Mouse (Mus musculus) v-Abl transformed pro-B cells (cell line): ENCODE data around the gene Gm20388.

Experiments used
- in situ Hi-C, 2 experiments: fragments of 400-800 bp; cut with MboI; formaldehyde crosslinking; loops; one replicate each; pipeline ENCODE4 v1.15.1; 2025; ENCODE audit not compliant: unreplicated experiment in 2 of 2

Gene Gm20388

DNA sequence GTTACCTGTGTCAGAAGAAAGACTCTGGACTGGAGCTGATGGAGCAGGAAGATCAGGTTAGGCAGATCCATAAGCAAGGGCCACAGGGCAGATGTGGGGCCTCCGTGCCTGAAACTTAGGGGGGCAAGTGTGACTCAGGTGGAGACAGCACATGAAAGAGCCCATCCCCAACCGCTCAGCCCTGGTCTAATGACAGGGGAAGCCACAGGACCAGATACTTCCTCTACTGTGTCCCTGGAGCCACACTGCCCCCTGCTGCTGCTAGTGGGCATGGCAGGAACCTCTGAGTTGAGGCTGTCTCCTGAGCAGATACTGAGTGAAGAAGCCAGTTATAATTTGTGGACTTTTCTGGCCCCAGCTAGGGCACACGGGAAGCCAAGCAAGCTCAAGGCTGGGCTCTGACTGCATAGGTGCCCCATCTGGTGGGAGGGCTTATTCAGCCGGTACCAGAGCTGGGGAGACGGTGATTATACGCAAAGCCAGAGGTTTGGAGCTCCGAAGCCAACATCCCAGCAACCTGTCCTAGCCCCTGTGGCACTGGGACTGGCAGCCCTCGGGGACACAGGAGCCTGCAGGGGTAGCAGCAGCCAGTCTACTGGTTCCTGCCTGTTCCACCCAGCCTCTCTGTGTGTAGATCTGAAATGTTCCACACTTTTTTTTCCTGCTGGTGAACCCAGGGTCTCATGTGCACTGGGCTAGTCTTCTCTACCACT is 2919.9 kb downstream of the Gm20388 start:
- in situ Hi-C loops = loop anchor here (5.0 to 10.0 kb wide), 4 partner anchors 213 to 454 kb away; no protein-coding TSS in a partner anchor

DNA sequence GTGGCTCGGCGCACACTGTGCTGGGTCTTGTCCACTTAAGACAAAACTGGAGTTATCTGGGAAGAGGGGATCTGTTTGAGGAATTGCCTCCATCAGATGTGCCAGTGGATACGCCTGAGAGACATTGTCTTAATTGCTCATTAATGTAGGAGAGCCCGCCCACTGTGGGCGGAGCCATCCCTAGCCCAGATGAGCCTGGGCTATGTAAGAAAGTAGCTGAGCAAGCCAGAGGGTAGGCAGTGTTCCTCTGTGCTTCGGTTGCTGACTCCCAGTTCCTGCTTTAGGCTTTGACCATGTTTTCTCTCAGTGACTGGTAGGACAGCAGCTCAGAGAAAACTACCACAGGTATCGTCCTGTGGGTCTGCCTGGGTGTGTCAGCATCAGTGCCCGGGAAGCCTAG is 2923.8 kb downstream of the Gm20388 start:
- in situ Hi-C loops = loop anchor here (5.0 to 10.0 kb wide), 4 partner anchors 217 to 450 kb away; no protein-coding TSS in a partner anchor

DNA sequence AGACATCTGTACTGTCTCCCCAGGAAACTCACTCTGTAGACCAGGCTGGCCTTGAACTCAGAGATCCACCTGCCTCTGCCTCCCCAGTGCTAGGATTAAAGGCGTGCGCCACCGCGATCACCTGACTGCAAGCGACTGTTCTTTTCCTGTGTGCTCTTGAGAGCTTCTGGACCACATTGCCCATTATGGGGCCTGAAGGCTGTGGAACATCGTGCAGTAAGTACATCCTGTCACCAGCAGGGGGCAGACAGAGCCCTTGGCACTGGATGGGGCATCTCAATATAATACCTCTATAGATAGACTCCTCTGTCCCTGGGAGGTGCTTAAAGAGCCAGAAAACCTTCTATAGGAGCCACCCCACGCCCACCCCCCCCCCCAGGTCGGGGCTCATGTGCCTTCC is 2924.3 kb downstream of the Gm20388 start:
- in situ Hi-C loops = loop anchor here (5.0 to 10.0 kb wide), 5 partner anchors 218 to 450 kb away; no protein-coding TSS in a partner anchor

DNA sequence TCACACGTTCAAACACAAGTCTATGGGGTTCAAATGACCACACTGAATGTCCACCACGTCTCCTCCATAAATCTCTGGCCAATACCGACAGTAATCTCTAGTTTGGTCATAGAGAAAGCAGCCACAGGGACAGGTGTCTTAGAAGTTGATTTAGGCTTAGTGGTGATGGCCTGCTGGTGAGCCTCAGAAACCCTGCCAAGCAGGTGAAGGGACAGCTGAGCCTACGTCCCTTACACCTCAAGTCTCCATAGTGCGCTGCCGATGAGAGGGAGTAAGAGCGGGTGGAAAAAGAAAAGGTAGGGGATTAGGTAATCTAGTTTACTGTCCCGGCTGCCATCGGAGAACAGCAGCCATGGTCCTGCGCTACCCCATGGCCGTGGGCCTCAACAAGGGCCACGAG is 2925.6 kb downstream of the Gm20388 start:
- in situ Hi-C loops = loop anchor here (5.0 to 10.0 kb wide), 3 partner anchors 359 to 449 kb away; no protein-coding TSS in a partner anchor

DNA sequence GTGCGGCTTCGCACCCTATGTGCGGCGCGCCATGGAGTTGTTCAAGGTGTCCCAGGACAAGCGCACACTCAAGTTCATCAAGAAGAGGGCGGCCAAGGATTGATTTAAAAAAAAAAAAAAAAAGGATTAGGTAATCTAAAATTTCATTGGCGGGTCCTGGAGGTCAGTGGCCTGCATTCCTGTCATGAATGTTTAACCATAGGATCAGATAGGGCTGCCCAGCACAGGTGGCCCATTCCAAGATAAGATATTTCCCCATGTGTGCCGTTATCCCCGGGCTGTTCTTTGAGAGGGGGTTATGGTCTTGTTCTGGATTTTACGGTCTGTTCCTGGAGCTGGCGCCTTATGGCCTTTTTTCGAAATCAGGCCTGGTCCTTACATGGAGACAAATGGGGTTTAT is 2926.1 kb downstream of the Gm20388 start:
- in situ Hi-C loops = loop anchor here (5.0 to 10.0 kb wide), 3 partner anchors 358 to 448 kb away; no protein-coding TSS in a partner anchor

DNA sequence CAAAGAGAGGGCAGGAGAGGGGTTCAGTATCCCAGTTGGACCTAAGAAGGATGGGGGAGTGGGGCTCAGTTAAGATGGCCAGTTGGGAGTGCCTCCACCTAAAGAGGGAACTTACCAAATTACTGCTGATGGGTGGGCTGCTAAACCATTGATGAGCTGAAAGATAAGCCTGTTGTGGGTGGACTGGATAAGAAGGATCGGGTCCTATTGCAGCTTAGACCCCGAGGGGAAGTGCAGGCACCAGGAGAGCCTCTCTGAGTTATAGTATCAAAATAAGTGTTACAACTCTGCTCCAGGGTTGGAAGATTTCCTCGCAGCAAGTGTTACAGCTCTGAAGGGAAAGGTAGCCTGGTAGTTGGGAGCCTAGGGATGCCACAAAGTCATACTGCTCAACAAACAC is 2933.5 kb downstream of the Gm20388 start:
- in situ Hi-C loops = no loop called here

DNA sequence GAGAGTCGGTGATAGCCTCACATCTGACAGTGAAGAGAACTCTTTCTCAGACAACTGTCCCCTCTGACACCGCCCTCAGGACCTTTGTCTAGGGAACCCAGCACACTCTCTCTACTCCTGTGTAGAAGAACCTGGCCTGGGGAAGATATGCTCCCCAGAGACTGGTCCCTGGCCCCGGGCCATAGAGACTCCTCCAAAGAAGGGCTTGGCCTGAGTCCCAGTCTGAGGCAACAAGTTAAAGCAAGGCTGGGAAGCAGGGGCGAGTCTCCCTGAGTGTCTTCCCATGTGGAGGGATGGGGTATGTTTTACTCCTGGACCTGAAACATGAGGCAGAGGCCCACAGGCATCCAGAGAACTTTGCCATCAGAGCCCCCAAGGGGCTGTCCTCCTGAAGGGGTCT is 2935.0 kb downstream of the Gm20388 start:
- in situ Hi-C loops = no loop called here

DNA sequence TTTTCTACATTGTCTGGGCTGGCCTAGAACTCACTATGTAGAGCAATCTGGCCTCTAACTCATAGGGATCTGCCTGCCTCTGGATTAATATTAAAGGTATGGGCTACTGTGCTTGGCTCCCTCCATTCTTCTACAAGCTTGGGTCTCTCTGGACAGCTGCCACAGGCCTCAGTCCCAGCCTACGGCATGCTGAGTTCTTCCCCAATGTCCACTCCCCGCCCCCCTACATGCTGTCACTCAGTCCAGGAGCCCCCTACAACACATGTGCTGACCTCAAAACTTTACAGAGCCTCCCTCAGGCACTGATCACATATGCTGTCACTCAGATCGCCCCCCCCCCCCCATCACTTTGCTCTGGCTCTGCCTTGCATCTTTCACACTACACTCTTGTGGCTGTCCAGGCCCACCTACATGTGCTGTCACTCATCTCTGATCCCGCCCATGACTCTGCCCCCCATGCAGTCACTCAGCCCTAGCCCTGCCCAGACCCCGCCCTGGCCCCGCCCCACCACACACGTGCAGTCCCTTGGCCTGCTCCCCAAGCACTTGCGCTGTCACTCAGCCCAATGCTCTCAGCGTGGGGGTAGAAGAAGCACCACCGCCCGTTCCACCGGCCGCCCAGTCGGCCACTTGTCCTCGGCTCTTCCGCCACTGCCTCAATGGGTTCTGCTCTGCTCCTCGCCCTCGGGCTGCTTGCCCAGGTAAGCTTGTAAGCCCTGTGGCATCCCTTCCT is 2937.4 kb downstream of the Gm20388 start, which contains the start of gene Cdh15:
Gene Cdh15 (plus strand): TSS at position 138 of the 733 bp plus-strand sequence.
- in situ Hi-C loops = no loop called here

DNA sequence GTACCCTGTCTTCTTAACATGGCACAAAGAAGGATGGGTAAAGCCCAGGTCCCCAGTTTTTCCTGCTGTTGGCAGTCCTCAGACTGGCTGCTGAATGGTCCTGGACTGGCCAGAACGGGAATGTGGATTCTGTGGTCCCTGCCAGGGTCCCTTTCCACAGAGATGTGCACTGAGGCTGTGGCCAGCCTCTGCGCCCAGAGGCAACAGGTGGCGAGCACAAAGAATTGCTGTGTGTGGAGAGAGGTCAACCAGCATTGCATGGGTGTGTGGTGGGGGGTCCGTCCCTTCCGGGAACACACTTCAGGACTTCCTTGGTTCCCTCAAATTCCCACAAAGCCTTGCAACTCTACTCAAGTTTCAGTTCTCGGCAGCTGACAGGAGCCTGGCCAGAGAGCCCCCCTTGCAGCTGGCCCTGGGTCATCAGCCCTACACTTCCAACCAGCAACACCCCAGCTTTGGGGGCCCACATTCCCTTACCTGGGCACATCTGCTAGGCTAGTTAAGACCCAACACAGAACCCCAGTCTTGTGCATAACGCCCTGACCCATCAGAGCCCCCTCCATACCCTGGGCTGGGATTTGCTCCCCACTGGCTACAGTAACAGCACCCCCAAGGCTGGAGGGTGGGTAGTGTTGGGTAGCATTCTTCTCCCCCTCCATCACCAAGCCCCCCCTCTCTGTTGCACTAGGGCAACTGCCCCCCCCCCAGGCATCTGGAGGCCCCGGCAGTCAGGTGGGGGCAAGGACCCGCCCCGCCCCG is 2938.7 kb downstream of the Gm20388 start:
- in situ Hi-C loops = no loop called here

DNA sequence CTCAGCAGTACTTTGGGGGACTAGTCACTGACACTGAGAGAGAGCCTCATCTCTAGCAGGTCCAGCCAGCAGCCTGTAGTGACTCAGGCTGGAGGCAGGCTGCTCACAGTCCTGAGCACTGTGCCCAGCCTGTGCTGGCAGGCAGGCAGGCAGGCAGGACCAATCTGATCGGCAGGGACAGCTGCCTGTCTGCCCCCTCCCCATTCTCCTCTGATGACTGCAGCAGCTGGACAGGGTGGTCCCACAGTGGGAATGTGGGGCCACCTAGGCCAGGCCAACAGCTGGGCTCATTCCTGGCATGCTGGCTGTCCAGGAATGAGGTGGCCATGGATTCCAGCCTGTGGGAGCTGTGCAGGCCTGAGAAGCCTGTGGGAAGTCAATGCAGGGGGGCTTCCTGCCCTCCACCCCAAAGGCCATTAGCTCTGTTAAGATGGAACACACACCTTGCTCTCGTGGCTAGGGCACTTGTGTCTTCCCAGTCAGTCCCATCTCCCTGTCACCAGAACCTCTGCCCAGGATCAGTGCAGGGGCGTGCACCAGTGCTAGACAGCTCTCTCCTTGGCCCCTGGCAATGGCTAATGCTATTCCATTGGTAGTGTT is 2940.1 kb downstream of the Gm20388 start:
- in situ Hi-C loops = no loop called here

DNA sequence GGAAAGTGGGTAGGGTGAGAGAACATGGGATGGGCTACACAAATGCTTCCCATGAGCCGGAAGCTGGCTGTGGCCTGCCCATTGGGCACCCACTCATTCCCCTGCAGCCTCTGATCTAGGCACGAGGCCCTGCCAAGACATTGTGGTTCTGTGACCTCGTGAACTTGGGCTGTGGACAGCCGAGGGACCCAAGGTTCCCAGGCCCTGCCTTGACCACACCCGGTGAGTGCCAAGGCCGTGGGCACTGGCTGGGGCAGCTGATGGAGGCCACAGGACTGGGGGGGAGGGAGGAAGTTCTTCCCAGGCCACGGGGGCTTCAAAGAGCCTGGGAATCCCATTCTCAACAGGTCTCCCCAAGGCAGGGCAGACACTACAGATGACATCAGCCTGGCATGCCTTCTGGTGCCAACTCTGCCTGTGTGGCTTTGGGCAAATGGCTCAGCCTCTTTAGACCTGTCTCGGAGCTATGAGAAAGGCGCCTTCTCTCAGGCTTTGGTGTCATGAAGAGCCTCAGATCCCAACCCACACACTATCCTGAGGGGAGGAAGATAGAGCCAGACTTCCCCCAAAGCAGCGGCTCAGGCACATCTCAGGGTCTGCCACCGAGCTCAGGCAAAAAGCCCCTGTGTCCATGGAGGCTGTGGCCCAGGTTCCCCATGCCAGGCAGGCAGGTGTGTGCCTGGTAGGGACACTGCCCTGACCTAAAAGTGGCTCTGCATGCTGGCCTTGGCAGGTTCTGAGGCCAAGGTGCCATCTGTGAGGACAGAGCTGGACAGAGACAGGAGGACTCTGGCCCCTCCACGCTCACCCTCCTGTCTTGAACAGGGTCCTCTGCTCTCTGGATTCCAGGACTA is 2941.3 kb downstream of the Gm20388 start:
- in situ Hi-C loops = no loop called here

DNA sequence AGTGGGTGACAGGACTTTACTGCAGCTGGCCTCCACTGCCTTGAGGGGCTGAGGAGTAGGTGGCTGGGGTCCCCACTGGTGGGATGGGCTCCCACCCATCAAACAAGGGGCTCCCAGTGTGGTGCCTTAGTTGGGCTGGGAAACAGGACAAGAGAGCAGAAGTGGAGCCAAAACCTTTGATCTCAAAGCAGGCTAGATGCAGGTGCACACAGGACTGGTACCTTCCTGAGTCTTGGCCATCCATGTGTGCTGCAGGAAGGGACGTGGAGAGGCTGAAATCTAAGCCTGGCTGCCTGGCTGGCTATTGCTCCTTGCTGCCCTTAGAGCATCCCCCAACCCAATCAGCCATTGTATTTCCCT is 2941.9 kb downstream of the Gm20388 start:
- in situ Hi-C loops = no loop called here

DNA sequence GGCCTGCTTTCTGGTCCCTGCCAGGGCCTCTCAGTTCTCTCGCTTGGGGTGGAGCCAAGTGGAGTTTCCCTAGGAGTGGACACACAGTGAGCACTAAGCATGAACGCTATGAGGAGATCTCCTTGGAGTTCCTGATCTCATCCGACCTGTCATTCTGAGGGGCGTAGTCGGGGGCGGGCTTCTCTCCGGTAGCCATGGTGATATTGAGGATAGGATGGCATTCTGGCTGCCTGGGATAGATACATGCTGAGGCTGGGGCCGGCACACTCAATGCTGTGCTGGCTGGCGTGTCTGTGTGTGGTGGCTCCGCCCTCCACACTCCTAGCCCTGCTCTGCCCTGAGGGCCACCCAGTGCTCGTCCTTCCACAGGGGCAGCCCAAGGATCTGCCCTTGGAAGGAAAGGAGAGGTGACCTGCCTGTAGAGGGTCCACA is 2942.7 kb downstream of the Gm20388 start:
- in situ Hi-C loops = no loop called here

DNA sequence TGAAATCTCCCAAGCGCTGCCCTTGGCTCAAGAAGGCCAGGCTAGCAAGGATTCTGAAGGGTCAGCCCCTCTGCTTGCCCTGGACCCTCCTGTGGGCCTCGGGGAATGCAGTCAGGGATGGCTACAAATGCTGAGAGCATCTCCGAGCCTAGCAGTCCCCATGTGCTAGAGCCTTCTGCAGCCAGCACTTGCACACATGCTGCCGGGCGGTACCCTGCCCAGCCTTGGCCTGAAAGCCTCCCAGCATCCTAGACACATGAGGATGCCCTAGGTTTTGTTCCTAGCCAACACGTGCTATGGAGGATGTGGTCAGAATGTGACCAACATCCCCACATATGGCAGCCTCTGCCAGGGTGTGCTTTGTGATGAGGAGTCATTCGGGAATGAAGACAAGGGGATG is 2943.7 kb downstream of the Gm20388 start:
- in situ Hi-C loops = no loop called here

DNA sequence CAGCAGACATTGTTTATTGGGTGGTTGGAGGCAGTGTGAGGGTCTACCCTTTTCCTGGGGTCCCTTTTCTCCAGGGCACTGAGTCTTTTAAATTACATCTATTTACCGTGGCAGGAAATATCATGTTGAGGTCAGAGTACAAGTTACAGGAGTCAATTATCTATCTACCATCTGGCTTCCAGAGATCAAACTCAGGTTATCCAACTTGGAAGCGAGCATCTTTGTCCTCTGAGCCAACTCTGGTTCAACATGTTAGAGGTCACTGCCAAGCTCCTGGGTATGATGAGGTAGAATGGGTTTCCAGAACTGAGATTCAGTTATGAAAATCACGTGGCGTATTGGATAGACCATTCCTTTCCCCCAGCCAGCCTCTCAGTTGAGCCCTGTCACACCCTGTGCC is 2944.5 kb downstream of the Gm20388 start:
- in situ Hi-C loops = no loop called here

DNA sequence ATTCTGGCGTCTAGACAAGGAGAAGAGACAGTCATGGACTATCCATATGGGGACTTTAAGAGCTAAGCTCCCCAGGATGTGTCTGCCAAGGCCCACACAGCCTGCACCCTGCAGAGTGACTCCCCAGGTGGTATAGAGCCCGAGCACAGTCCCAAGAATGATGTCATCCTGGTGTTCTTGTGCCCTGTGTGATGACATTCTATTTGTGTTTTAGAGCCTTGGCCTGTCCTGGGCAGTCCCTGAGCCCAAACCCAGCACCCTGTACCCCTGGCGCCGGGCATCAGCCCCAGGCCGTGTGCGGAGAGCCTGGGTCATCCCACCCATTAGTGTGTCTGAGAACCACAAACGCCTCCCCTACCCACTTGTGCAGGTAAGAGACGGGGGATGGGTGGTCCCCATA is 2945.6 kb downstream of the Gm20388 start:
- in situ Hi-C loops = no loop called here

DNA sequence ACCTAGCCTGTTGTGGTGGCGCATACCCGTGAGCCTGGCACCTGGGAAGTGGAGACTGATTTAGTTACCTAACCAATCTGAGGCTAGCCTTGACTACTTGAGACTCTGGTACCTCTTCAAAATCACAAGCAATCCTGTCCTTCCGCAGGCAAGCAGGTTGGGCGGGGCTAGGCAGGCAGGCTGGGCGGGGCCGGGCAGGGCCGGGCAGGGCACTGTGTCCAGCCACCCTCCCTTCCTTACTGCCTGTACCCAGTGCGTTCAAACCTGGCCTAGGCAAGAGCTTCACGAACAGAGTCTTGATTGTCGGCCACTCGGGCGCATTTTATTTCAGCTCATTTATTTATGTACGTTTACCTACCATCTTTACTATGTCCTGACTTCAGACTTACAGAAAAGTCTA is 2949.2 kb downstream of the Gm20388 start:
- in situ Hi-C loops = no loop called here

DNA sequence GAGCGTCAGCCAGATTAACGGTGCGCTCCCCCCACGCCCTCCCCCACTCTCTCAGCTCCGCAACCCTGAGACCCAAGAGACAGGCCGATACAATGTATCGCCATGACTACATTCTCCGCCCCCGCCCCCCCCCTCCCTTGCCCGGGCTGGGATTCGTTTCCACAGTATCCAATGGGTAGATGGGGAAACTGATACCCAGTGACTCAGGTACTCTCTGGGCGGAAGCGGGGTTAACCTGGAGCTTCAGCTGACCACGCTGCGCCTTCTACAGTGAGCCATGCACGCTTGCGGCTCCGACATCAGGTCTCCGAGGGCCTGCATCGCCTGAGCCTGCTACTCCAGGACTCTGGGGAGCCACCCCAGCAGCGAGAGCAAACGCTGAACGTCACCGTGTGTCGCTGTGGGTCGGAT is 2954.1 kb downstream of the Gm20388 start:
- in situ Hi-C loops = no loop called here

DNA sequence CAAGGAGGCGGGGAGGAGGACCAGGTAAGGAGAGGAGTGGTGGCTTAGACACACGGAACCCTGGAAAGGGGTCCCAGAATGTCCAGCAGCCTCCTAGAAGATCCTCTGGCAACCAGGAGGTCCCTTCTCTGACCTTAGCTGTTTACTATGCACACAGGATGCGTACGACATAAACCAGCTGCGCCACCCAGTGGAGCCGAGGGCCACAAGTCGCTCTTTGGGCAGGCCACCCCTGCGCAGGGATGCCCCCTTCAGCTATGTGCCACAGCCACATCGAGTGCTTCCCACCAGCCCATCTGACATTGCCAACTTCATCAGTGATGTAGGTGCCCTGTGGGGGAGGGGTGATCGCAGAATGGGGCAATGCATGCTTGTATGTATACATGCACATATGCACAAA is 2954.8 kb downstream of the Gm20388 start:
- in situ Hi-C loops = no loop called here

DNA sequence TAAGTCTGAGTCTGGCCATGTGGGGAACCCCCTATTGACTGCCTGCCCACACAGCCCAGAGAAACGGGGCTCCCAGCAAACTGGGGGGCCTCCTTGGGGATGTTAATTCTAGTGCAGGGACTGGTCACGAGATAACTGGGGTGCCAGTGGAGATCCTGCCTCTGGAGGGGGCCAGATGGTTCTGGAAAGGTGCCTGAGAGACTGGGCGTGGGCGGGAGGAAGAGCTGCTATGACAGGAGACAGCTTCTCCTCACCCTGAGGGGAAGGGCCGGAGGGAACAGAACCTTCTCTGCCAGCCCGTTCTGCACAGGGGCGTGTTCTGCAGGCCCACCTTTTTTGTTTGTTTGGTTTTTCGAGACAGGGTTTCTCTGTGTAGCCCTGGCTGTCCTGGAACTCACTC is 2955.6 kb downstream of the Gm20388 start:
- in situ Hi-C loops = no loop called here
